Mouse (Mus musculus) embryo, embryonic 11 days (tissue): ENCODE data around the gene Megf6.

Experiments
- DNase-seq: peaks from one replicate; pipeline ENCODE4 v3.0.0-alpha.2; 2015

Megf6 gene

DNA sequence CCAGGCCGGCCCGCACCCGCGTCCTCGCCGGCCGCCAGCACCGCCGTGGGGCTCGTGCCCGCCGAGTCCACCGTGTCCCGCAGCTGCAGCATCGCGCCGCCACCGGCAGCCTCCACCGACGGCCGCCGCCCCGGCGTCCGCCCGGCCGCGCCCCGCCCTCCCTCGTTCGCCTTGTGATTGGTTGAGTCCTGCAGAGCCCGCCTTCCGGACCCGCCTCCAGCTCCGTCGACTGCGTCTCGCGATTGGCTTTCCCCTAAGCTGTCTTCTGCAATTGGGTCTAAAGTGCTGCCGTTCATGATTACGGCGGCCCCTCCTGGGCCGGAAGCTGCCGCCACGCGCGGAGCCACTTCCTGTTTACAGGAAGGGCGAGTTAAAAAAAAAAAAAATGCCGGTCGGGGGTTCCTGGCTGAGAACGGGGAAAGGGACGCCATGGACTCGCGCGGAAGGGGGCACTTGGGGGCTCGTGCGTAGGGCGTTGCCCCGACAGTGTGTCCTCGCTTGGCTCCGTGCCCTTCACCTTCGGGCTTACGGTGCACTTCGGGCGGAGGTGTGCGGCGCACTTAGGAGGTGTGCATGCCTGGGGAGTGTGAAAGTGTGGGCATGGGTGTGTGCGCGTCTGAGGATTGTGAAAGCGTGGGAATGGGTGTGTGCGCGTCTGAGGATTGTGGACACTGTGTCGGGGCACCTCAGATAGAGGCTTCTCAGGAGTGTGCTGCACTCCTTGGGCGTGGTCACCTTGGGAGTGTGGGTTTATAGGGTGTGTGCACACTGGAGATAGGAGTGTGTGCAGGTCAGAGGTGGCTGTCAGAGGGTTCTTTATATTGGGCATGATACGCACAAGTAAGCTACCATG lies 9.8 kb upstream of the Megf6 start, which contains the start of gene Tprgl:
Gene Tprgl, minus strand, starts transcription at position 129 of the 853 bp plus-strand sequence.
- peak; percentile 96 for DNase-seq

DNA sequence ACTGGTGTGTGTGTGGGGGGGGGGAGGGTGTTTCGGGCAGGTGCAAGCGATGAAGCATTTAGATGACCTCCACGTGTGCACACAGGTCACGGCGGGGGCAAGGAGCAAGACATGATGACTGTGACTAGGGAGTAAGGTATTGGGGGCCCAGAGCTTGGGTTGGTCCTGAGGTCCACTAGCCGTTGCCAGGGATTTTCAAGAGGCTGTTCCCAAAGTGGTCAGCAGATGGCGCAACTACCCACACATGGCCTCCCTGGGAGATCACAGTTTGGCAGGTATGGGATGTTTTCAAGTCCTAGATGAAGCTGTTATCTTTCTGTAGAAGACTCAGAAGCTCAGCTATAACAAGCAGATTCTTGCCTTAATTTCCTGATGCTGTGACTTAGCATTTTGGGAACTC lies 7.2 kb upstream of the Megf6 start:
- peak; percentile 76 for DNase-seq

DNA sequence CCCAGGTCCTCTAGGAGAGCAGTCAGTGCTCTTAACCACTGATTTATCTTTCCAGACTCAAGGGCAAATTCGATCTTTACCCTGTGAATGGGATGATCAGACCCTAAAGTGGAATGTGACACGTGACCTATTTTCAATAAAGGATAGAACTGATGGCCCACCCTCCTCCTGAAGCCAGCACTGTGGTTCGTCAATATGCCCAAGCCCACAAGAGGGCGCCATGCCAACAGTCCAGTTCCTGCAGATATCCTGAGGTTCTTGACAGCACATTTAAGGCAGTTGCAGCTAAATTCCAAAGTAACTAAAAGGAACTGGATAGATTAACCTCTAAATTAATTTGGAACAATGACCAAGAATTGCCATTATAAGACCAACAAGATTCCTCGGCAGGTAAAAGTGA lies 3.5 kb upstream of the Megf6 start:
- DNase-seq: peak; percentile 70

DNA sequence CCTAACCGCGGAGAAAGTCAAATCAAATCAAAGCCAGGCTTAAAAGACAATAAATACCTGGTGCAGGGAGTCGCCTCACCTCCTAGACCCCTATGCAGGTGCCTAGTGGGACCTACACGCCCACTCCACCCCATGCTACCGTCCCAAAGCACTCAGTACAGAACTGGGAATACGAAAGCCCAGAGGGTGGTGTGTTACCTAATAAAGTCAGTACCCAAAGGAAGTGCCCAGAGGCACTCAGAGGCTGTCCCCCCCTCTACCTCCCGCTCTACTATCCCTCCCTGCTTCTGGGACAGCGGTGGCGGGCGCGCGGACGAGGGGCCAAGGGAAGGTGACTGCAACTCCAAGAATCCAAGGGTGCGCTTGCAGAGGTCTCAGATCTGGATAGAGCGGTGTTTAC lies 509 bp upstream of the Megf6 start:
- DNase-seq: no peak

DNA sequence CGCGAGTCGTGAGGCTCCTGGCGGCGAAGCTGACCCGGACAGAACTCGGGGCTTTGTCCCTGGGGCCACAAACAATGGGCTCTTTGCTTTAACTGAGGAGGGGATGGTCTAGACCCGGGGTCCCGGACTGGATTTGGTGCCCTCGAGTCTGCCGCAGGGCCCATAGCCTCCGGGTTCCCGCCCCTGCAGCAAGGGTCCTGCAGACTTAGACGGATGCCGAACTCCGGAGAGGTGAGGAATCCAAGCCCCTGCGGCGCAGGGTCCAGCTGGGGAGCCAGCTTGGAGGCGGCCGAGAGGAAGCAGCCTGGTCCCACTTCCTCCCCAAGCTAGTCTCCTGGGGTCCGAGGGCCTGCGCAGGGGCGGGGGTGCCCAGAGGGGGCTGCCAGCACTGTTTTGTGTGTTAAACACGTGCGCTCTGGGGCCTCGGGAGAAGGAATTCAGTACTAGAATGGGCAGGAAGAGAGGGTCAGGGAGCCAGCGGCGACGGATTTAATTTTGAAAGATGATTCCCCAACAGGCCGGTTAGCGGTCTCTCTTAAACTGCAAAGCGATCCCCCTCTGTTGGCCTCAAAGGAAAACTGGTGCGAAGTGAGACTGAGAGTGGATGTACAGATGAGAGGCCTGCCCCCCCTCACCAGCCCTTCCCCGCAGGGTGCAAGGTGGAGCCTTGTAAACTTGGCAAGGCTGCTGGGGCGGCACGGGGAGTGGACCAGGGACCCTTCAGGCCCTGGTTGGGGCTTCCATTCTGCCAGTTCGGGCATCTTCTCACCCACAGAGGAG lies 811 bp downstream of the Megf6 start:
- DNase-seq: peak; percentile 69

DNA sequence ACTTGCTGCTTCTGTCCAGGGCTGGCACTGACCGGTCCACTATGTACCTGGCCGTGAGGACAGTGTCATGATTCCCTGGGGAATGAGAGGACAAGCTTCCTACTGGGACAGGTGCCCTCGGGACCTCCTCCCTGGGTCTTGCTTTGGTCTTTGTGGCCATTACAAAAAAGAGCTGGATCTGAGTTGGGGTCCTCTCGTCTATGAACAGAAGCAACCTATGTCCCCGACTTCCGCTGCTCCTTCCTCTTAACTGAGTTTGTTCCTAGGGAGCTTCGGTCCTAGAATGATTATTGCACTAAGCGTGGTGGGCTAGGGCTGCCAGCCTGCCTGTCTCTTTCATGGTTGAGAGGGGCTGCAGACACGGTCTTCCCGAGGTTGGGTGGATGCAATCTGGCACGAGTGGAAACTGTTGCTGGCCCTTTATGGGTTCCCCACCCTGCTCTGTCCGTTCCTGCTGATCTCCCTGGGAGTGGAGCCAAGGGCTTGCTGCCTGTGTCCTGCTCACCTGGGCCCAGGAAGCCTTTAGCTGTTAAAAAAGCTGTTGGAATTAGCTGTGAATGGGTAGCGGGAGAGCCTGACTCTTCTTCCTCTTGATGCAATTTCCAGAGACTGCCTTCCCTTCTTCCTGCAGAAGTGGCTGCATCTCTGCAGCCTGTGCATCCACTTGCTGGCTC lies 1.5 kb downstream of the Megf6 start:
- DNase-seq: no peak

DNA sequence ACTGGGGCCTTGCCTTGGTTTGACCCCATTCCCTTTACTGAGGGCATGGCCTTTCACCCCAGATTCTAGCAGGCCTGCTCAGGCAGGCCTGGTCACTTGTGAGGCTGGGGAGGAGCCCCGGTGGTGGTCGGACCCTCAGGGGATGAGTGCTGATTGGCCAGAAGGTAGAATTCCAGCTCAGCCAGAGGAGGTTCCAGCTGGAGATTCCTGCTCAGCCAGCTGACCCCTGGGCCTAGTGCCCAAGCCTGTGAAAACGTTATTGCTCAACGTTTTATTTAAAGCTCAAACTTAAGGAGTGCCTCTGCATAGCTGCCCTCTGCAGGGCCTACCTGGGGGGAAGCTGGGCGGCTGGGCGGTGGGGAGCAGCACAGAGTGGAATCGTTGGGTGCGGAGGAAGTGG lies 6.7 kb downstream of the Megf6 start:
- DNase-seq: no peak

DNA sequence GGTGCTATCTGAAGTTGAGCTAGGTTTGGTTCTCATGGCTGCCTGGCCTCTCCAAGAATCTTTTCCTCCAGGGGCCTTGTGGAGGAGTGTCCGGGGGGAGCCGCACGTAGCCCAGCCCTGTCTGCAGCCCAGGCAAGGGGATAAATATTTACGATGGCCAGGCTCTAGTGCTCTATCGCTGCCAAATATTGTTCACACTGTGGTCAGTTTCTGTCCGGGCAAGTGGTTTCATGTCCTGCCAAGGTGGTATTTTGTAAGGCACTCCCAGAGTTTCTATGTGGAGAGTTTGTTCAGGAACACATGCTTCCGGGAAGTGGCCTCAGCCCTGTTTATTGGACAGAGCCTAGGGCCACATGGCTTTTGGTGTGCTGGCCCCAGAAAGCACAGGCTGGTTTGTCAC lies 10.5 kb downstream of the Megf6 start:
- no peak for DNase-seq

DNA sequence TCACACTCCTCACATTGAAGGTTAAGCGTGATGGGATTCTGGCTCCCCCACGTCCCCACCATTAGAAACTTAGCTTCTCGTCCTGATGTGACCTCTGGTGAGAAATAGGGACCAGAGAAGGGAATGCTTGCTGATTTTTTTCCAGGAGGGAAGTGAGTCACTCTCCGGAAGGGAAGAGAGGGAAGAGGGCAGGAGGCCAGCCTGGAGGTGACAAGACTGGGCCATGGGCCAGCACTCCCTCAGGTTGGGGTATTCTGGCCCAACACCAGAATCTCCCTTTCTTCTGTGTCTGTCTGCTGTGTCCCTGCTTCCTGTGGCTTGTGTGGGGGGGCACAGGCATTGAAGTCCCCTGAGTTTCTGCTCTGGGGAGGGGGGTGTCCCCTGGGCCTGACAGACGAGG lies 13.0 kb downstream of the Megf6 start:
- no peak for DNase-seq

DNA sequence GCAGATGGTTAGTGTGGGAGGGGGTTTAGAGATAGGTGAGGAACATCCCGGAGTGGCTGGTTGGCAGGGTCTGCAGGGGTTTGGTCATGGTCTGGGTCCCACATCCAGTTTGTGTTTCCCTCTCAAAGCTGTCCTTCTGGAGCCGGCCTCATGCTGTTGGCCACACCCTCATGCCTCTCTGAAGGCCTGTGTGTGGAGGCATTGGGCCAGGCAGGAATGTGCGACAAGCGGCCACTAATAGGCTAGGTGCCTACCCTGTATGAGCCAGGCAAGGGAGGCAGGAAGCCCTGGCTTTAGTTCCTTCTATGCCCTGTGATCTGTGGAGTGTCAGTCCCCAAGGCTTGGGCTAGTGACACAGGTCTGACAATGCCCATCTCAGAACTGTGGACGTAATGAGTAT lies 14.5 kb downstream of the Megf6 start:
- no peak for DNase-seq

DNA sequence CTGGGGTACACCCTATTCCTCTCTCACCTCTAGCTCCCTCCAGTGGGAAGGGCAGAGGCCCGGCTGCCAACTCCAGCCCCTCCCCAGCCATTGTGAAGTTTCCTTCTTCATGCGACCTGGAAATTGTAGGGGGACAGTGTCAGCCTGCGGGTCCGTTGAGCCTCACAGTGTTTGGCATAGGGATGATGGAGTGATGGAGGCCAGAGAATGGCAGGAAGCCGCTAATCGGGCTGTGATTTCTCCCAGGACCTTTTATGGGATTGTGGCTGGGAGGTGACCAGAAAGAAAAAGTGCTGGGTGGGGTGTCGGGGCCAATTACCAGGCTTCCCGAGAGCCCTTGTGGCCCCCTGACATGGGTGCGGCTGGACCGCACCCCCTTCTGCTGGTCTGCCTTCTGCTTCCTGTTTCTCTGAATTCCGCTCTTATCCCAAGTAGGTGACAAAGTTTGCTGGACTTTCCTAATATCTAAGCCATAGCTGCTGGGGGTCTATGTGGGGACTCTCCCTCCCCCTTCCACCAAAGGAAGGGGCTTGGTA lies 15.5 kb downstream of the Megf6 start:
- no peak for DNase-seq

DNA sequence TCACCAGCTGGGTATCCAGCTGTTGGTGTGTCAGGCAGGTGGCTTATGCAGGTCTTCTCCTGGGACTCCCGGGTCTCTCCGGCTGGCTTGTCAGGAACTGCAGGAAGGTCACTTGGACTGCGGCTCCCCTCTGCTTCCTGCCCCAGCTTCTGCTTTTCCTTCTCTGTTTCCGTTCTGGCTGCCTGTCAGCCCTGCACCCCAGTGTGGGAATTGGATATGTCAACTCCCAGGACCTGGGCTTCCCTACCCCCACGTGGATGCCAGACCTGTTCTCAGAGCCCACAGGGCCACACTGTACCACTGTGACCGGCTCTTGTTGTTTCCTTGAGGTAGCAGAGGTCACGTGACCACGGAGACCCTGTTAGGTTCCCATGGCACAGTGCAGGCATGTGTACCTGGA lies 18.4 kb downstream of the Megf6 start:
- no peak for DNase-seq

DNA sequence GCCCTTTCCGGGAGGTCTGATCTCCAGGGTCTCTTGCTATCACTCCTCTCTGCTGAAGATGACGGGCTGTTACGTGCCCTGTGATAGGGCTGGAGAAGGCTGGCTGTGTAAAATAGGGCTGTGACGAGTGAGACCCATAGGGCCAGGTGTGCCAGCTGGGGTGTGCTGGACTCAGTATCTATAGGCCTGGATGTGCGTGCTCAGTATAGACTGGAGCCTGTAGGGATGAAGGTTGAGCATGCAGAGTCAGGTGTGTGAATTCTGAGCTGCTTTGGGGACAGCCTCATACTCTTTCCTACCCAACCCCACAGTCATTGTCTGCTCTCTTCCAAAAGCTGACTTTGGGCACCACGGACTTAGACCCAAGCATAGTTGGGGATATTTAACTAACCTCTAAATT lies 27.4 kb downstream of the Megf6 start:
- no peak for DNase-seq

DNA sequence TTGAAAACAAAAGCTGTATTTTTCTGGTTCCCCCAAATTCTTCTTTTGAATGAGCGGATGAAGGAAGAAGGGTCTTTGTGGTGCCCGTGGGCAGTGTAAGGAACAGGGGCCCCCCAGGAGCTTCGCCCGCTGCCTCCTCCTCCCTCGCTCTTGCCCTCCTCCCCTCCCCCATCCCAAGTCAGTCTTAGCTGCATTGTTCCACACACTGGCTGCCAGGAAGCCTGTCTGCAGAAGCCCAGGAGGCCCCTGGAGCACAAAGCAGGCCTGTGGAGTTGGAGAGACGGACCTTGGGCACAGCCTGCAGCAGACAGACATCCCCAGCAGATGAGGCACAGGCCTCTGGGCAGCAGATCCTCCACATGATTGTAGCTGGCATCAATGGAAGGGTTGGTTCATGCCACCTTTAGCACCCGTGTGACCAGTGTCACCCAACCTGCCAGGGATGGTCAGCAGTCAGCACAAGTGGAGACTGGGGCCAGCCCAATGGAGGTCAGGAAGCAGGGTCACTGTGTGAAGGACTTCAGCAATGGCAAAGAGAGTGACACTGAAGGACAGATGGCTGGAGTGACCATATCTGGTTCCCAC lies 27.9 kb downstream of the Megf6 start:
- peak; percentile 66 for DNase-seq

DNA sequence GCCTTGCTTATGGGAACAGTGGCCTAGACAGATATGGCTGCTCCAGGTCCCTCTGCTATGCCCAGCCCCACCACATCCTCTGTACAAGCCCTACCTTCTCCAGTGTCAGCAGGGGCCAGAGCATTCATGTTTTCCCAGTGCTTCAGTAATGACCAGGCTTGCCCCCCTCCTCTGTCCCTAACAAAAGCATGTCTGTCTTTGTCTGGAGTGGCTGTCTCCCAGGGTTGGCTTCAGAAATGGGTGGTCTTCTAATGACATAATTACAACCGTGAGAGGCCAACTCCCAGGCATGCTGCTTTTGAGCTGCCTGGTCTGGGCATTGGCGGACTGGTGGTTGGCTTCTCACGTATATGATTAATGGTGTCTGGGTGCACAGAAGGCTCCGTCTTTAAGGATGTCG lies 31.0 kb downstream of the Megf6 start:
- DNase-seq: no peak

DNA sequence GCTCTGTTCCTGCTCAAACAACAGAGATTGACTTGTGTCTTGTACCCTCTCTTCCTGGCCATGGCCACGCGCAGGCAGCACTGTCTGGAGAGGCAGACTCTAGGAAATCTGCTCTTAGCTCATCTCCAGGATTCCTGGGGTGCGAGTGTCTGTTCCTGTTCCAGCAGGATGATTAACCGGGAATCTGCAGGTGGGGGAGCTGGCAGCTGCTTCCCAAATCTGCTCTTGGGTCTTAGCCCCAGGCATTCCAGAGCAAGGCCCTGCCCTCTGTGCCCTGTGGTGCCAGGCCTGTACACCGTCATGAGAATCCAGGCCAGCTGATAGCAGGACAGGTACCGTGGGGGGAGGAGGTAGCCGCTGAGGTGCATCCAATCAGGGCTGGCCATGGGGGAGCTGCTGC lies 34.0 kb downstream of the Megf6 start:
- no peak for DNase-seq

DNA sequence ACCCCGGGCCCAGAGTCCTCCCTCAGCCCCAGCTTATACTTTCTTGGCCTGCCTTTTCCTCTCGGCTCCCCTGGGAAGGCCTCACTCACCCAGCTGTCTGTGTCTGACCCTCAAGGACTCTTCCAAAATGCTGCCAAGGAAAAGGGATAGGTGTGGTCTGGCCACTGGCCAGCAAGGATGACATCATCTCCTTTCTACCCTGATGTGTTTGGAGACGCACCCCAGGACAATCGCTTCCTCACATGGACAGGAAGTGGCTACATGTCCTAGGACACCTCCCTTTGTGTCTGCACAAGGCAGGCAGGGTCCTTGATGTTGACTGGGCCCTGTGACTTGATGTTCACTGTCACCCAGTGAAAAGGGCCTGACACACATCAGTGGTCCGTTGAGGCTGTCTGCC lies 34.9 kb downstream of the Megf6 start:
- no peak for DNase-seq

DNA sequence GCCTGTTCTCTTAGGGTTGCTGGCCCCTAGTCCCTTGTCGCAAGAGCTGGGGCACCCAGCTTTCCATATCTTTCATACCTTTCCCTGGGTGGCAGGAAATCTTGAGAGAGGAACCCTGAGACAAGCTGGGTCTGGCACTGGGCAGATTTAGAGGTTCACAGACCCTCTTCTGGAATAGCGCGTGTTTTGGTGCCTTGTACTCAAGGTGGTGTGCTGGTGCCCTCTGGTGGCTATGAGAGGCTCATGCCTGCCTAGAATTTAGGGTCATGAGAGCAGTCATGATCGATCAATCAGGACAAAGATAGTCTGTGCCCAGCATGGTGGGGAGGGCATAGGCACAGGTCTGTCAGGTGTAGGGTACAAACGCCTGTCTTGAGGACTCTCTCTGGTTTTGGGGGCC lies 36.7 kb downstream of the Megf6 start:
- DNase-seq: peak; percentile 86

DNA sequence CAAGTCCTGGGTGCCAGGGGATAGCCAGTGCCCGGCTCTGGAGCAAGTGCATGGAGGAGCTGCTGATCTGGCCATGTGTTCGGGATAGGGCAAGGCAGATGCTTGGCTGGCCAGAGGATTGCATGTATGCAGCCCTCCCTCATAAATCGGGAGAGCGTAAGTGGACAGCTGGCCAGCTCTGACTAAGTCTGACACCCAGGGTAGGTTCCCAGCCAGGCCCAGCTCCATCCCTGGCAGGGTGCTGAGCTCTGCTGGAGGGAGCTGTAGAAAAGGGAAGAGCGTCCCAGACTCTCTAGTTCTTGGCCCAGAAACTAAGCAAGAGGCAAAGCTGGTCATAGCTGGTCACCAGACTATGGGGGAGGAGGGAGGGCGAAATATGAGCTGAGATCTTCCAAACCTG lies 38.5 kb downstream of the Megf6 start:
- DNase-seq: no peak

DNA sequence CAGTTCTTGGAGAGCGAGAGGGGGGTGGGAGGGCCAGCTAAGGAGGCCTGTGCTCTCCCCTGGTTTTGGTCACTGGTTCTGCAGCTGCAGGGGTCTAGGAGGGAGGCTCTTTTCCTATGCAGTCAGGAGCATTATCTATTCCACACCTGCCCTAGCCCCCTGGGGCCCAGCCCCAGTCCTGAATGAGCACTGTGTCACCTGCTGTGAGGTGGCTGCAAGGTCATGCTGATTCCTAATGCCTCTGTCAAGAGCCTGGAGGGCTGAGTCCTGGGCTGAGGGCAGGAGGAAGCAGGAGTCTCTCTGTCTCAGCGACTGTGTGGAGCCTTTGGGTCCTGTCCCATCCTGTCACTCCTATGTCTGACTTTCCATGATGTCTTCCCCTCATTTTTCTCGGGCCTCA lies 39.3 kb downstream of the Megf6 start:
- no peak for DNase-seq

DNA sequence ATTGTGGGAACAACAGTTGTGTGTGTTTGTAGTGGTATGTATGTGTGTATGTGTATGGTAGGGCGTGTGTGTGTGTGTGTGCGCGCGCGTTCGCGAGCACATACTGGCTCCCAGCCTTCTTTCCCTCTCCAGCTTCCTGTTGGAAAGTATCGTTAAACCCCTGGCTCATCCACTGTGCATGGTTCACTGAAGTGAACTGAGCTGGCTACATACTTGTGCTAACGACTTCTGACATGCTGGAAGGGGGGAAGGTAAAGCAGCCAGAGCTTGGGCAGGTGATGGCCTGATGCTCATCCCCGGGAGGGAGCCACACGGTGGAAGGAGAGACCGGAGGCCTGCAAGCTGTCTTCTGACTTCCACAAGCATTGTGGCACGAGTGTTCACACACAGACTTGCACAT lies 40.9 kb downstream of the Megf6 start:
- DNase-seq: no peak

DNA sequence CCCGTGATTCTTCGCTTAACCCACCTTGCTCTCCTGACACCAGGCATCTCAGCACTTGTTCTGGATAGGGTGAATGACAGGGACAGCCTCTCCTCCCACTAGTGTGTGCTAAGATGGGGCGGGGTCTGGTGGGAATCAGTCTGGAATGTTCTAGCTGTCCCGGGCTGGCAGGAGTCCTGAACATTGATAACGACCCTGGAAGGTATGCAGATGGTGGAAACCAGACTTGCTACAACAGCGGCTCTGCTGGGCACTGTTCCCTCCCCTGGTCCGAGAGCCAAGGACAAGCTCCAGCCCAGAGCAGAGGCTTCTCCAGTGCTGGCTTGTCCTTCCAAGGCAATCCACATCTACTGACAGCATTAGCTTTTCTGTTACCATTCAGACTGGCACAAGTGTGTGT lies 43.1 kb downstream of the Megf6 start:
- DNase-seq: no peak

DNA sequence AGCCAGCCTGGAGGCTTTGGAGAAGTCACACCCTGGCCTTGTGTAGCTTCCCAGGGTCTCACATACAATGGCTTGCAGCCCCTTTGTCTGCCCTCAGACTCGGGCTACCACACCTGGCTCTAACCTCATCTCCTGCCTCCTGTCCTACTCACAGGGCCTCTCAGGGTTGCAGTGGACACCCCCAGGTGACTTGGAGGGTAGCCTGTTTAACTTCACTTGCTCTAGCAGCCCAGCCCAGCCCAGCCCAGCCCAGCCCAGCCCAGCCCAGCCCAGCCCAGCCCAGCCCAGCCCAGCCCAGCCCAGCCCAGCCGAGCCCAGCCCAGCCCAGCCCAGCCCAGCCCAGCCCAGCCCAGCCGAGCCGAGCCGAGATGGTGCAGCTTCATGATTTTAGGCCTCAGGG lies 43.5 kb downstream of the Megf6 start:
- no peak for DNase-seq
